Mouse (Mus musculus): Measurements from ENCODE around the gene Prkca.

DNA sequence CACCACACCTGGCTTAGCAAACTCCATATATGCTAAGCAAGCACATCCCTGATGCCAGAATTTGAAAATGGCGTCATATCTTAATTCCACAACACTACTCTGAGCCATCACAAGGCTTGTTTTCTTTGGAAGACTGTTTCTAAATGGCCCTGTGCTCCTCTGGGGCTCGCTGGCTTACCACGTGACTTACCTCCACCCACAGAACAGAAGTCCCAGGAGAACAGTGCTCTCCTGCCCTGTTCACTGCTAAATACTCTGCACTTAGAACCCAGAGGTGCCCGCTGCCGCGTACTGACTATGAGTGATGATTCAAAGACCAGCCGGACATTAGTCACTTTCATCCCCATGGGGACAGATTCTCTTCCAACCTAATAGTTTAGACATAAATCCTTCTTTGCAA, 75.9 kb downstream of the Prkca start:
- TF ChIP-seq ZC3H11A (IDR thresholded peaks at IDR 0.05; ENCODE audit: borderline replicate concordance, low read depth, low read length) (no peak), ZNF384 (IDR thresholded peaks at IDR 0.05; ENCODE audit: low read depth, low read length) (no peak), HCFC1 (IDR thresholded peaks at IDR 0.05; ENCODE audit: borderline replicate concordance, insufficient read depth, low read length) (no peak)
